Mouse (Mus musculus): ENCODE results near the gene Sh2b1. TPM values are rescaled to one million over a fixed set of nuclear protein-coding genes. Genes with fewer than 3 reads are reported as not detected.

The Sh2b1 gene
- polyA plus RNA-seq, 1 experiment from 2014 or later, result 13.6 TPM

- Histone ChIP-seq H3K36me3 (replicated peaks) (peaks cover 25% of the 10 kb centered on the region), H3K4me1 (replicated peaks) (peaks cover 56% of the 10 kb centered on the region), H3K4me3 (replicated peaks) (peak overlapping the region; percentile 77), H3K4me2 (peak overlapping the region; percentile 91), H3K9ac (peak overlapping the region; percentile 91), H3K27me3 (no peaks in the 10 kb centered on the region), H3K27ac (replicated peaks) (peak overlapping the region; percentile 91), H3K9me3 (replicated peaks) (no peaks in the 10 kb centered on the region)
- WGBS (ENCODE audit: insufficient replicate concordance), result 0% methylated on average over 27 of the region's 27 CpGs
- 0 out of 2 replicates have a peak, but pooled peaks have one; percentile 20 for ATAC-seq (ENCODE audit: insufficient read depth)
These were observed 703 bp downstream of the Sh2b1 start for GRCm38 (mm10) chr7:126474486-126474955.

- WGBS (ENCODE audit: insufficient replicate concordance), result 65% methylated on average over 9 of the region's 9 CpGs
- Histone ChIP-seq H3K27ac (replicated peaks) (peak overlapping the region; percentile 91), H3K4me2 (peak overlapping the region; percentile 91), H3K4me1 (replicated peaks) (peaks cover 56% of the 10 kb centered on the region), H3K9me3 (replicated peaks) (no peaks in the 10 kb centered on the region), H3K27me3 (no peaks in the 10 kb centered on the region), H3K36me3 (replicated peaks) (peaks cover 34% of the 10 kb centered on the region), H3K4me3 (replicated peaks) (peak overlapping the region; percentile 77), H3K9ac (peak overlapping the region; percentile 91; the same call in 1 of the 2 replicates)
- ATAC-seq (ENCODE audit: insufficient read depth), result no peak
These were observed 1.6 kb downstream of the Sh2b1 start for GRCm38 (mm10) chr7:126473470-126474086.

- H3K4me2 ChIP-seq, result peak overlapping the region; percentile 91
- 38% methylated on average over 16 of the region's 16 CpGs for WGBS (ENCODE audit: insufficient replicate concordance)
- peak overlapping the region; percentile 77 for H3K4me3 ChIP-seq (replicated peaks)
- peak overlapping the region; percentile 91 for H3K27ac ChIP-seq (replicated peaks)
- ATAC-seq (ENCODE audit: insufficient read depth), result no peak
- no peak overlapping the region for H3K9ac ChIP-seq
- H3K9me3 ChIP-seq (replicated peaks), result no peaks in the 10 kb centered on the region
- peaks cover 42% of the 10 kb centered on the region for H3K36me3 ChIP-seq (replicated peaks)
- H3K27me3 ChIP-seq, result no peaks in the 10 kb centered on the region
- H3K4me1 ChIP-seq (replicated peaks), result peaks cover 56% of the 10 kb centered on the region
These were observed 2.5 kb downstream of the Sh2b1 start for GRCm38 (mm10) chr7:126472713-126473112.

GRCm38 (mm10) chr7:126472306-126472705 is 2.9 kb downstream of the Sh2b1 start:
- Histone ChIP-seq H3K27ac (replicated peaks) (peak overlapping the region; percentile 91), H3K9me3 (replicated peaks) (no peaks in the 10 kb centered on the region), H3K4me1 (replicated peaks) (peaks cover 56% of the 10 kb centered on the region), H3K4me3 (replicated peaks) (peak overlapping the region; percentile 77; the same call in 1 of the 2 replicates), H3K9ac (no peak overlapping the region), H3K36me3 (replicated peaks) (peaks cover 46% of the 10 kb centered on the region), H3K4me2 (peak overlapping the region; percentile 91), H3K27me3 (no peaks in the 10 kb centered on the region)
- 30% methylated on average over 13 of the region's 13 CpGs for WGBS (ENCODE audit: insufficient replicate concordance)
- no peak for ATAC-seq (ENCODE audit: insufficient read depth)

- Histone ChIP-seq H3K9me3 (replicated peaks) (no peaks in the 10 kb centered on the region), H3K9ac (no peak overlapping the region), H3K36me3 (replicated peaks) (peaks cover 51% of the 10 kb centered on the region), H3K4me1 (replicated peaks) (peaks cover 58% of the 10 kb centered on the region), H3K4me2 (peak overlapping the region; percentile 91), H3K27me3 (no peaks in the 10 kb centered on the region), H3K27ac (replicated peaks) (peak overlapping the region; percentile 91), H3K4me3 (replicated peaks) (peak overlapping the region; percentile 77; the same call in 1 of the 2 replicates)
- 30% methylated on average over 4 of the region's 4 CpGs for WGBS (ENCODE audit: insufficient replicate concordance)
- ATAC-seq (ENCODE audit: insufficient read depth), result no peak
These were observed 3.4 kb downstream of the Sh2b1 start for GRCm38 (mm10) chr7:126471853-126472252.

- Histone ChIP-seq H3K4me1 (replicated peaks) (peaks cover 58% of the 10 kb centered on the region), H3K36me3 (replicated peaks) (peaks cover 53% of the 10 kb centered on the region)
- ATAC-seq (ENCODE audit: insufficient read depth), result no peak
These were observed 3.9 kb downstream of the Sh2b1 start for GRCm38 (mm10) chr7:126471361-126471760.

GRCm38 (mm10) chr7:126470077-126470476 is 5.1 kb downstream of the Sh2b1 start:
- 18% methylated on average over 6 of the region's 6 CpGs for WGBS (ENCODE audit: insufficient replicate concordance)
- Histone ChIP-seq H3K9me3 (replicated peaks) (no peaks in the 10 kb centered on the region), H3K27ac (replicated peaks) (0 out of 2 replicates have a peak overlapping the region, but pooled peaks have one; percentile 38), H3K9ac (no peak overlapping the region), H3K4me3 (replicated peaks) (no peak overlapping the region), H3K4me2 (no peak overlapping the region), H3K27me3 (no peaks in the 10 kb centered on the region), H3K36me3 (replicated peaks) (peaks cover 56% of the 10 kb centered on the region), H3K4me1 (replicated peaks) (peaks cover 59% of the 10 kb centered on the region)
- no peak for ATAC-seq (ENCODE audit: insufficient read depth)

More at GRCm38 (mm10) chr7:126471361-126471760, 3.9 kb downstream of the Sh2b1 start:
- WGBS (ENCODE audit: insufficient replicate concordance), result 58% methylated on average over 5 of the region's 5 CpGs
- H3K9ac ChIP-seq, result no peak overlapping the region
- H3K9me3 ChIP-seq (replicated peaks), result no peaks in the 10 kb centered on the region
- H3K4me3 ChIP-seq (replicated peaks), result no peak overlapping the region
- no peak overlapping the region for H3K27ac ChIP-seq (replicated peaks)
- H3K27me3 ChIP-seq, result no peaks in the 10 kb centered on the region
- peak overlapping the region; percentile 91 for H3K4me2 ChIP-seq

- Histone ChIP-seq H3K4me1 (replicated peaks) (peaks cover 59% of the 10 kb centered on the region), H3K4me3 (replicated peaks) (no peak overlapping the region), H3K36me3 (replicated peaks) (peaks cover 56% of the 10 kb centered on the region), H3K27me3 (no peaks in the 10 kb centered on the region), H3K4me2 (no peak overlapping the region), H3K9ac (no peak overlapping the region), H3K27ac (replicated peaks) (no peak overlapping the region), H3K9me3 (replicated peaks) (no peaks in the 10 kb centered on the region)
- WGBS (ENCODE audit: insufficient replicate concordance), result 79% methylated on average over 18 of the region's 18 CpGs
- ATAC-seq (ENCODE audit: insufficient read depth), result no peak
These were observed 7.2 kb downstream of the Sh2b1 start for GRCm38 (mm10) chr7:126467834-126468627.

GRCm38 (mm10) chr7:126467271-126467670 is 8.0 kb downstream of the Sh2b1 start:
- ATAC-seq (ENCODE audit: insufficient read depth), result no peak
- H3K36me3 ChIP-seq (replicated peaks), result peaks cover 56% of the 10 kb centered on the region

GRCm38 (mm10) chr7:126466707-126467106 is 8.5 kb downstream of the Sh2b1 start:
- no peak overlapping the region for H3K4me2 ChIP-seq
- H3K36me3 ChIP-seq (replicated peaks), result peaks cover 51% of the 10 kb centered on the region
- H3K9me3 ChIP-seq (replicated peaks), result no peaks in the 10 kb centered on the region
- ATAC-seq (ENCODE audit: insufficient read depth), result no peak
- H3K27me3 ChIP-seq, result no peaks in the 10 kb centered on the region
- no peak overlapping the region for H3K27ac ChIP-seq (replicated peaks)
- no peak overlapping the region for H3K9ac ChIP-seq
- no peak overlapping the region for H3K4me3 ChIP-seq (replicated peaks)
- WGBS (ENCODE audit: insufficient replicate concordance), result 58% methylated on average over 5 of the region's 5 CpGs
- peaks cover 51% of the 10 kb centered on the region for H3K4me1 ChIP-seq (replicated peaks)

More at GRCm38 (mm10) chr7:126467271-126467670, 8.0 kb downstream of the Sh2b1 start:
- Histone ChIP-seq H3K4me1 (replicated peaks) (peaks cover 52% of the 10 kb centered on the region), H3K4me2 (no peak overlapping the region), H3K4me3 (replicated peaks) (no peak overlapping the region), H3K9ac (no peak overlapping the region), H3K27ac (replicated peaks) (no peak overlapping the region), H3K27me3 (no peaks in the 10 kb centered on the region), H3K9me3 (replicated peaks) (no peaks in the 10 kb centered on the region)
- 52% methylated on average over 5 of the region's 5 CpGs for WGBS (ENCODE audit: insufficient replicate concordance)

- Histone ChIP-seq H3K27ac (replicated peaks) (no peak overlapping the region), H3K4me3 (replicated peaks) (no peak overlapping the region), H3K9me3 (replicated peaks) (no peaks in the 10 kb centered on the region), H3K4me2 (no peak overlapping the region), H3K36me3 (replicated peaks) (peaks cover 45% of the 10 kb centered on the region), H3K4me1 (replicated peaks) (peaks cover 46% of the 10 kb centered on the region), H3K27me3 (no peaks in the 10 kb centered on the region), H3K9ac (no peak overlapping the region)
- no peak for ATAC-seq (ENCODE audit: insufficient read depth)
- 63% methylated on average over 9 of the region's 9 CpGs for WGBS (ENCODE audit: insufficient replicate concordance)
These were observed 9.1 kb downstream of the Sh2b1 start for GRCm38 (mm10) chr7:126466116-126466515.
